Mouse (Mus musculus) liver, embryonic 14.5 days (tissue): ENCODE results near the gene Ralgapa2. TPM values are rescaled to one million over a fixed set of nuclear protein-coding genes. Genes with fewer than 3 reads are reported as not detected.

Source experiments
- ATAC-seq: fragments of 200-750 bp; cut with Nextera tagmentation; 2 replicates; pipeline ENCODE4 v1.8.0; 2017; ENCODE audit warnings: moderate number of reproducible peaks, mild to moderate bottlenecking, moderate library complexity; ENCODE audit not compliant: insufficient read depth
- DNase-seq, 3 experiments: peaks; one replicate each; pipeline ENCODE4 v3.0.0-alpha.2; 2012 to 2013; ENCODE audit warnings: low read depth in 3 of 3, low spot score in 3 of 3
- H3K27ac ChIP-seq: fragments of 300-500 bp; sonication (generic); 2 replicates; pipeline ENCODE4 v1.5.1; 2014; ENCODE audit warnings: moderate library complexity, mild to moderate bottlenecking, control low read depth, inconsistent platforms
- H3K27me3 ChIP-seq: fragments of 300-500 bp; sonication (generic); 2 replicates; pipeline ENCODE4 v1.6.1; 2014; ENCODE audit warnings: mild to moderate bottlenecking, low read length, moderate library complexity; ENCODE audit not compliant: control insufficient read depth, insufficient read depth
- H3K36me3 ChIP-seq: fragments of 300-500 bp; sonication (generic); replicated peaks from 2 replicates; pipeline ENCODE4 v1.6.1; 2014; ENCODE audit warnings: low read depth; ENCODE audit not compliant: control insufficient read depth, insufficient read depth
- H3K4me1 ChIP-seq, 2 experiments: fragments of 200-500 bp in 1 of 2; fragments of 300-500 bp in 1 of 2; sonication (generic) in 1 of 2; replicated peaks; 2 replicates each; pipeline ENCODE4 v1.6.1; 2012 to 2014; ENCODE audit warnings: antibody characterized with exemption in 1 of 2, inconsistent platforms in 1 of 2, low read length in 1 of 2; ENCODE audit not compliant: control insufficient read depth in 2 of 2, insufficient read depth in 2 of 2
- H3K4me2 ChIP-seq: fragments of 300-500 bp; sonication (generic); 2 replicates; pipeline ENCODE4 v1.6.1; 2014; ENCODE audit warnings: low read depth, mild to moderate bottlenecking, control low read depth, moderate library complexity
- H3K4me3 ChIP-seq, 2 experiments: fragments of 200-500 bp in 1 of 2; fragments of 300-500 bp in 1 of 2; sonication (generic) in 1 of 2; 2 replicates each; pipeline ENCODE4 v1.5.1; 2012 to 2014; ENCODE audit warnings: low read depth in 2 of 2, low read length in 2 of 2, mild to moderate bottlenecking in 2 of 2, control low read depth in 1 of 2, inconsistent platforms in 1 of 2, moderate library complexity in 1 of 2; ENCODE audit not compliant: insufficient read depth in 1 of 2
- H3K9ac ChIP-seq: fragments of 300-500 bp; sonication (generic); replicated peaks from 2 replicates; pipeline ENCODE4 v1.6.1; 2014; ENCODE audit warnings: mild to moderate bottlenecking, control low read depth, moderate library complexity
- H3K9me3 ChIP-seq: fragments of 300-500 bp; sonication (generic); 2 replicates; pipeline ENCODE4 v1.6.1; 2016; ENCODE audit warnings: low read length, mixed read lengths; ENCODE audit not compliant: control insufficient read depth
- CTCF ChIP-seq: IDR thresholded peaks from 2 replicates; pipeline ENCODE4 v1.5.1; 2016; ENCODE audit warnings: antibody characterized with exemption, low read depth, control low read depth
- EP300 ChIP-seq: IDR thresholded peaks from 2 replicates; pipeline ENCODE4 v1.6.1; 2016; ENCODE audit warnings: antibody characterized with exemption, low read depth
- WGBS: fragments of 180-500 bp; shearing (Covaris S2); extraction: QIAGEN DNeasy Blood & Tissue Kit; methylation state at CpG from one replicate; pipeline ENCODE4 v1.1.7; 2014; ENCODE audit not compliant: insufficient replicate concordance; 5-methylcytosine and 5-hydroxymethylcytosine counted together
- polyA plus RNA-seq, 2 experiments: library from polyadenylated mRNA; depleted of rRNA in 1 of 2; stranded (reverse) in 1 of 2; unstranded in 1 of 2; fragments of >200 nt; fragmentation: Nextera tagmentation in 1 of 2; extraction: Ambion mirVana in 1 of 2; gene quantifications; 2 replicates each; pipeline versions ENCODE4 v1.2.1 to v1.2.3; 2012 to 2014

The Ralgapa2 gene
- polyA plus RNA-seq, 2 experiments: 2.1 to 3.6 TPM

DNA sequence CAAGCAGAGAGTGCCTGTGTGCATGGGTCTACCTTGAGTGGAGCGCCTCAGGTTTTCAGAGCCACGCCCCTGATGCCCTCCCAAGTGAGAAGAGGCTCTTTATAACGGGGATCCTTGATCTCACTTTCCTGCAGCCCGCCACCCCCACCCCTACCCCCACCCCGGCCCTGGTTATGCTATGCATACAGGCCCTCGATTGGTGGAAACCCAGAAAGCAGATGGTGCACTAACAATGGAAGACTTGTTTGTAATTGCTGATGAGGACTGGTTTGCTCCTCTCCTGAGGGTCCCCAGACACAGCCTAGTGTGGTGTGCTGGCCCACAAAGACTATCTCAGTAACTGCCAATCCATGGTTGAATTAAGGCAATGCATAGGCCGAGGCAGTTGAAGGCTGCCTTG, 263.1 kb downstream of the Ralgapa2 start:
- Histone ChIP-seq H3K36me3 (no peaks in the 10 kb centered on the region), H3K9ac (no peak overlapping the region), H3K4me1 (no peaks in the 10 kb centered on the region), H3K4me2 (no peak overlapping the region), H3K9me3 (no peaks in the 10 kb centered on the region), H3K27me3 (no peaks in the 10 kb centered on the region), H3K4me3 (no peak overlapping the region), H3K27ac (no peak overlapping the region)
- 60% methylated on average over 7 of the region's 7 CpGs for WGBS
- ATAC-seq (no peak), DNase-seq (no peak)
- no peak for TF ChIP-seq CTCF

DNA sequence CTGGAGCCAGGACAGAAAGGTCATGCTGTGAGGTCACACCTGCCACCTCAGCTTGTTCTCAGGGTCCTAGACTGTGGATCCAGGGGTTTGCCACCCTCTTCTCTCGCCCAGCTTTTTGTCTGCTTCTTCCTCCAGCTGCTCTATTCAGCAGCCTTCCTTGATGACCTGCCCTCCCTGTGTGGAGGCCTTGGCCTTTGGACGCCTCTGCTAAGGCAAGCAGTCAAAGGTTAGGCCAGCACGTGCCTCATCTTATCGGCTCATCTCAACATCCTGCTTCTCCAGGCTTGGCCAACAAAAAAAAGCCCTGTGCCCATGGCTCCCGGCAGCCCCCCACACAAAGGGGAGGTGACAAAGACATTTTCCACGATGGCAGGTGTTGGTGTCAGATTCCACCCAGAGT, 264.6 kb downstream of the Ralgapa2 start:
- DNase-seq (no peak), ATAC-seq (no peak)
- 34% methylated on average over 6 of the region's 6 CpGs for WGBS

DNA sequence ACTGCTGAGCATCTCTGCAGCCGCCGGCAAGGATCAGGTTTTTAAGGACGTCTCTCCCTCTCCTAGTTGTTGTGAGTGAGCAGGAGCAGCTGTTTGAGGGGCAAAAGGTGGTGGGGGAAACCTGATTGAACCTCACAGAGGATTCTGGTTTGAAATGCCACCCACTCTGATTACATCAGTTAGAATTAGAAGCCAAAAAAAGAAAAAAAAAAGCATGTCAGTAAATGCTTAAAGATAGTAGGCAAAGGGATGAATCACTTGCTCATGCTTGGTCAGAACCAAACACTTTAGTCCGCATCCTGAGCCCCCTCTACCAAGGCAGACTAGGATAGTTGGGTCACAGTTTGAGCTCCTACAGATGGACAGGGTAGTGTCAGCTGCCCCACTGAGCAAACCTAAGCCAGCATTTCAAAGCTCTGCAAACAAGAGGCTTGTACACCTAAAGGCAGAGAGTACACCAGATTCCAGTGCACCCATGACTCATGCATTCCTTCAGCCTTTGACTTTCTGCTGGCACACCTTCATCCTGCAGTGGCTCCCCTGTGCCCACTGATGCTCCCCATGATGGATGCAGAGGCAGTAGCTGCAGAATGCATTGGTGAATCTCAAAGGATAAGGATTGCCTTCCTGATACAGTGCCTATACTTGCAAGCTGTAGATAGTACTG, 265.6 kb downstream of the Ralgapa2 start:
- DNase-seq (no peak), ATAC-seq (no peak)
- Histone ChIP-seq H3K9me3 (no peaks in the 10 kb centered on the region), H3K4me3 (no peak overlapping the region), H3K4me1 (no peaks in the 10 kb centered on the region), H3K36me3 (no peaks in the 10 kb centered on the region), H3K4me2 (no peak overlapping the region), H3K27me3 (no peaks in the 10 kb centered on the region), H3K27ac (no peak overlapping the region), H3K9ac (no peak overlapping the region)
- TF ChIP-seq CTCF: no peak
- TF ChIP-seq EP300: no peak
- 77% methylated on average over 4 of the region's 4 CpGs for WGBS

More for the DNA sequence above, 264.6 kb downstream of the Ralgapa2 start:
- Histone ChIP-seq H3K27ac (no peak overlapping the region), H3K27me3 (no peaks in the 10 kb centered on the region), H3K4me3 (no peak overlapping the region), H3K36me3 (no peaks in the 10 kb centered on the region), H3K9ac (no peak overlapping the region), H3K4me1 (no peaks in the 10 kb centered on the region), H3K9me3 (no peaks in the 10 kb centered on the region), H3K4me2 (no peak overlapping the region)
- TF ChIP-seq CTCF (no peak), EP300 (no peak)

DNA sequence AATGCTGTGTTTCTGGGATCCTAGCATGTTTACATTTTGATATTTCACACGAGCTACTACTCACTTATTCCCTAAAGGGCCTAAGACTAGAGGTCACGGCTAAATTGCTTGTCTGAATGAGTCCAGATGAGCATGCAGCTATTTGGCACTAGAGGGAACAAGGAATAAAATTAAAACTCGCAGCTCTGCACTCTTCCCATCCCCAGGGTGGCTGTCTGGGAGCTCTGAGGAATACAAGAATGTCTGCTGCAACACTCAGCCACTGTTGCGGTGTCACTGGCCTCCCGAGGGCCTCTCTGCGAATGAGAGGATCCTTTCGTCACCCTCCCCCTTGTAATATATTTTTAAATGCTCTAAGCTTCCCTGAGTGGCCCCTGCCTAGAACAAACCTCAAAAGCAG, 266.7 kb downstream of the Ralgapa2 start:
- H3K27me3 ChIP-seq: no peaks in the 10 kb centered on the region
- TF ChIP-seq CTCF: no peak
- no peak for TF ChIP-seq EP300
- WGBS: 70% methylated on average over 7 of the region's 7 CpGs
- no peak for ATAC-seq
- no peak overlapping the region for H3K4me2 ChIP-seq
- DNase-seq: no peak
- no peaks in the 10 kb centered on the region for H3K9me3 ChIP-seq
- H3K4me1 ChIP-seq: no peaks in the 10 kb centered on the region
- H3K36me3 ChIP-seq: no peaks in the 10 kb centered on the region
- H3K27ac ChIP-seq: no peak overlapping the region
- no peak overlapping the region for H3K4me3 ChIP-seq
- no peak overlapping the region for H3K9ac ChIP-seq

- Histone ChIP-seq H3K9me3 (no peaks in the 10 kb centered on the region), H3K27me3 (no peaks in the 10 kb centered on the region), H3K4me1 (no peaks in the 10 kb centered on the region), H3K36me3 (no peaks in the 10 kb centered on the region), H3K27ac (no peak overlapping the region), H3K4me3 (no peak overlapping the region), H3K9ac (no peak overlapping the region), H3K4me2 (no peak overlapping the region)
- ATAC-seq (no peak), DNase-seq (no peak)
- TF ChIP-seq CTCF (no peak), EP300 (no peak)
- WGBS: 84% methylated on average over 2 of the region's 2 CpGs
Measured at GRCm38 (mm10) chr2:146244049-146244448, 268.1 kb downstream of the Ralgapa2 start.
